Mouse (Mus musculus): ENCODE measurements around the gene Parvg. TPM values are rescaled to one million over a fixed set of nuclear protein-coding genes. Genes with fewer than 3 reads are reported as not detected.
"Not testable (repeated sequence)": the region's sequence is repeated elsewhere in the genome, so short reads cannot be mapped to it uniquely, and the experiment has no call there.

Gene Parvg
- 2.9 and 5.4 TPM in 2 replicates for polyA plus RNA-seq (2015; fragmentation: Nextera tagmentation; extraction: Ambion mirVana)

DNA sequence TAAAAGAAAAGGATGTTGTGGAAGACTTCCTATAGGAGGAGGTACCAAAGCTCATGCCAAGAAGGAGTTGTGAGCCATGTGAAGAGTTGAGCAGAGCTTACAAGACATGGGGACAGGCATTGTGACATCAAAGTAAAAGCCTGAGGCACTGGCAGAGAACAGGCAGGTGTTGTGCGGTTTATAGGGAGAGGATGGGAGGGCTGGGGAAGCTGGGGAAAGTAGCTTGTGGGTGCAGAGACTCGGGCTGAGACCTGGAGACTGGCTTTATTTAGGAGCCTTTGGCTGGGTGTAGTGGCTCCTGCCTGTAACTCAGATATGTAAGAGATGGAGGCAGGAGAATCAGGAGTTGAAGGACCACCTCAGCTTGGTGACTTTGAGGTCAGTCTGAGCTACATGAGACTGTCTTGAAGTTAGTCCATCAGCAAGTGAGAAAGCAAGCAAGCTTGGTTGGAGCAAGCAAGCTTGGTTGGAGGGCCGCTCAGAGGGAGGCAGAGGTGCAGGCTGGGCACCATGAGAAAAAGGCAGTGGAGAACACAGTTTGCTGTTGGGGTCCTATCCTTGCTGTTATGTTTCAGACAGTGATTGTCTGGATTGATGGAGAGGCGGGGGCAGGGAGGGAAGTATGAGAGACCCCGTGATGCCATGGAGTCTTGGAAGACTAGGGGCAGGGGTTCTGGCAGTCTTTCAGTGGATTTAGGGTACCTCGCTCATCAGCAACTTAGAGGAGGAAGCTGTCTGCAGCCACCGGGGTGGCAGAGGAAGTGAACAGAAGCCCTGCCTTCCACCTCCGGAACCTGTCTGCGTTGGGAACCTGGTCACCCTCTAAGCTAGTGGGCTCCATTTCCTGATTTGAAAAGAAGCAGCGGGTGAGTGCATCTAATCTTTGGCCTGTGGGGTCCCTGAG, at the start of gene Parvg:
TSS of gene Parvg (plus strand) at position 61 of the 904 bp plus-strand sequence.
- H3K27ac ChIP-seq: no peak within 1 kb of the TSS
- H3K9me3 ChIP-seq: no peaks in the 10 kb centered on the region
- H3K4me3 ChIP-seq: no peak within 1 kb of the TSS
- H3K27me3 ChIP-seq: no peaks in the 10 kb centered on the region
- no peak within 1 kb of the TSS for H3K4me2 ChIP-seq
- H3K4me1 ChIP-seq: no peaks in the 10 kb centered on the region
- no peak within 1 kb of the TSS for H3K9ac ChIP-seq
- ATAC-seq (ENCODE audit: borderline replicate concordance, extremely low read depth, low FRiP score, low TSS enrichment): no peak
- H3K36me3 ChIP-seq: no peaks in the 10 kb centered on the region
- WGBS: 74% methylated on average over 10 of the region's 10 CpGs

DNA sequence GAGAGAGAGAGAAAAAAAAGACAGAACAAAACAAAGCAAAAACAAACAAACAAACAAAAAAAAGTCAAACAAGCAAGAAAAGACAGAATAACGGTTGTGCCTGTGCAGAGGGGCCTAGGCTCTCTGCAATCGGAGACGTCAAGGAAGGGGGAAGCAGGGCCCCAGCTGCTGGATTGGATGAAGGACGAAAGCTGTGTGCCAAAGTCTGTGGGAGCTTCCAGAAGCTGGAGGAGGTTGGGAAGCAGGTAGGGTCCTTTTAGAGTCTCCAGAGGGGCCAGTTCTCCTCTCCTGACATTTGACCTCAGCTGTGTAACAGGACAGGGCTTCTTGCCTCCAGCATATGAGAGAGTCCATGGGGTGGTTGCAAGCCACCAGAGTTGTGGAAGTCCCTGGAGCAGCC, 47.8 kb upstream of the Parvg start:
- H3K9me3 ChIP-seq: no peaks in the 10 kb centered on the region
- H3K4me3 ChIP-seq: no peak overlapping the region
- no peaks in the 10 kb centered on the region for H3K4me1 ChIP-seq
- 76% methylated on average over 4 of the region's 4 CpGs for WGBS
- H3K36me3 ChIP-seq: no peaks in the 10 kb centered on the region
- H3K9ac ChIP-seq: no peak overlapping the region
- ATAC-seq (ENCODE audit: borderline replicate concordance, extremely low read depth, low FRiP score, low TSS enrichment): no peak
- no peak overlapping the region for H3K27ac ChIP-seq
- H3K27me3 ChIP-seq: no peaks in the 10 kb centered on the region
- no peak overlapping the region for H3K4me2 ChIP-seq

DNA sequence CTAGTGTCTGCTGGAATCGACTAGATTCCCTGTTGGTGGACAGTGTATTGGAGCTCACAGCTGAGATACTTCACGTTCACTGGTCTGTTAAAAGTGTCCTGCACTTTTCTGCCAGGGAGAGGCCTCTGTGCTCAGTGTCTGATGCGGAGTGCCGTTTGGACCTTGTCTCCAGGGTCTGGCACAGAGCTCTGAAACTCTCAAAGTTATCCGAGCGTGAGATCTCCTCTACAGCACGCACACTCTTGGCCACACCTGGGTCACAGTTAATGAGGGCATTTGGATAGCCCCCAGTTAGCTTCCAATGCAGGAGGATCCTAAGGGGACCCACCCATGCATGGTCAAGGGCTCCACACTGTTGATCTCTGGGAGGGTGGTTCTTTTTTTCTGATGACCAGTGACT, 45.7 kb upstream of the Parvg start:
- no peak overlapping the region for H3K27ac ChIP-seq
- no peak overlapping the region for H3K9ac ChIP-seq
- no peaks in the 10 kb centered on the region for H3K27me3 ChIP-seq
- no peaks in the 10 kb centered on the region for H3K4me1 ChIP-seq
- WGBS: 78% methylated on average over 7 of the region's 7 CpGs
- no peak overlapping the region for H3K4me3 ChIP-seq
- no peak overlapping the region for H3K4me2 ChIP-seq
- no peaks in the 10 kb centered on the region for H3K36me3 ChIP-seq
- no peak for ATAC-seq (ENCODE audit: borderline replicate concordance, extremely low read depth, low FRiP score, low TSS enrichment)
- H3K9me3 ChIP-seq: no peaks in the 10 kb centered on the region

DNA sequence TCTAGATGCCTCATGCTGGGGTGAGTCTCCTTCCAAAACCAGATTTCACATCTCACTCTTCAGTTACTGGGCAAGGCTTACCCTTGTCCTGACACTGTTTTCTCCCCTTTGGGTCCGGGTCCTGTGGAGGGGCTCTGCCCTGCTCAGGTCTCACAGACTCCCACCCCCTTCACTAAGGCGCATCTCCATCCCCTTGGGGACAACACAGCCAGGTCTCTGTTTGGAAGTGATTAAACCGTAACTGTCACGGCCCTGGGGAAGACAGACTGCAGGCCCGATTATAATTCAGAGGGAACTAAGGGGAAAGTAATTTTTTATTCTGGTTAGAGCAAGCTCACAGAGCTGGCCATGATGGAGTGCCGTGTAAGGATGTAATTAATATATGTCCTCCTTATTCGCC, 45.2 kb upstream of the Parvg start:
- no peak overlapping the region for H3K27ac ChIP-seq
- H3K9ac ChIP-seq: no peak overlapping the region
- no peaks in the 10 kb centered on the region for H3K36me3 ChIP-seq
- no peaks in the 10 kb centered on the region for H3K9me3 ChIP-seq
- H3K4me3 ChIP-seq: no peak overlapping the region
- 63% methylated on average over 7 of the region's 7 CpGs for WGBS
- no peaks in the 10 kb centered on the region for H3K4me1 ChIP-seq
- no peak for ATAC-seq (ENCODE audit: borderline replicate concordance, extremely low read depth, low FRiP score, low TSS enrichment)
- no peaks in the 10 kb centered on the region for H3K27me3 ChIP-seq
- H3K4me2 ChIP-seq: no peak overlapping the region

DNA sequence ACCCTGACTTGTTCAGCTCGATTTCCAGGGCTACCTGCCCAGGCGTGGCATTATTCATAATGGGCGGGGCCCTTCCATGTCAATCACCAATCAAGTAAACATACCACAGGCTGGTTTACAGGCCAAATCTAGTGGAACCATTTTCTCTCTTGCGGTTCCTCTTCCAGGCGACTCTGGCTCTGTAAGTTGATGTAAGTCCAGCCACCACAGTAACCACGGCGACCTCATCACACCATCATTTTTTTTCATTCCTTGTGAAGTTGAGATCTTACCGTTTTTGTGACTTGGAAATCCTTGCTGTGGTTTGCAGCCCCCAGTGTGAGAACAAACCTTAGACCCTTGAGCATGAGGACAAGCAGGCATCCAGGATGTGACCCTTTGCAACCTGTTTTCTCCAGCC, 43.5 kb upstream of the Parvg start:
- H3K36me3 ChIP-seq: no peaks in the 10 kb centered on the region
- H3K27me3 ChIP-seq: no peaks in the 10 kb centered on the region
- no peaks in the 10 kb centered on the region for H3K4me1 ChIP-seq
- H3K4me3 ChIP-seq: no peak overlapping the region
- no peak for ATAC-seq (ENCODE audit: borderline replicate concordance, extremely low read depth, low FRiP score, low TSS enrichment)
- no peaks in the 10 kb centered on the region for H3K9me3 ChIP-seq
- WGBS: 77% methylated on average over 8 of the region's 8 CpGs
- no peak overlapping the region for H3K4me2 ChIP-seq
- H3K27ac ChIP-seq: no peak overlapping the region
- H3K9ac ChIP-seq: no peak overlapping the region

DNA sequence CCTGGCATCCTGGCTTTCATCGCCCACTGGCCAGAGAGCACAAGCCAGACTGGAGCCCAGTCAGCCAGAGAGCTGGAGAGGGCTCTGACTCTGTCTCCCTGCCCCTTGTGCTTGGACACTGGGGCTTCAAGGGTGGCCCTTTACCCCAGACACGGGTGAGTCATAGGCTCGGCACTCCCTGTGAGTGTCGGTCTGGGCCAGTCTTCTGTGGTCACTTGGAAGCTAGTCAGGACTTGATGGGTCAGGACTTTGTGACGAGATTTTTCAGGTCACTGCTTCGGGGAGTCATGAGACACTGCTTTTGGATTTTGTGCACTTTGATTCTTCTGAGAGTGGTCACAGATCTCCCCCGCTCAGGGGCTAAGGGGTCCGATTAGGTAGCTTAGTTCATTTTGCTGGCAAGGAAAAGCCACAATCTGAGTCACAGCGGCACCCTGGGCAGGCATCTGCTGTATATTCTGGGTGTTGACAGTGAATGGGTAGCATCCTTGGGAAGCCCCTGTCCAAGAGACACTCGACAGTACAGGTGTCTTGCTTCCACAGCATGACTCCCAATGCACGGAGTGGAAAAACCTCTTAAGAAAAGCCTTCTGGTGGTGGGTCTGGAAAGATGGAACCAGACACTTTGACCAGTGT, 43.0 kb upstream of the Parvg start:
- H3K9ac ChIP-seq: no peak overlapping the region
- no peaks in the 10 kb centered on the region for H3K9me3 ChIP-seq
- no peaks in the 10 kb centered on the region for H3K36me3 ChIP-seq
- WGBS: 76% methylated on average over 11 of the region's 11 CpGs
- H3K27me3 ChIP-seq: no peaks in the 10 kb centered on the region
- H3K4me3 ChIP-seq: no peak overlapping the region
- no peaks in the 10 kb centered on the region for H3K4me1 ChIP-seq
- H3K27ac ChIP-seq: no peak overlapping the region
- no peak for ATAC-seq (ENCODE audit: borderline replicate concordance, extremely low read depth, low FRiP score, low TSS enrichment)
- H3K4me2 ChIP-seq: no peak overlapping the region

DNA sequence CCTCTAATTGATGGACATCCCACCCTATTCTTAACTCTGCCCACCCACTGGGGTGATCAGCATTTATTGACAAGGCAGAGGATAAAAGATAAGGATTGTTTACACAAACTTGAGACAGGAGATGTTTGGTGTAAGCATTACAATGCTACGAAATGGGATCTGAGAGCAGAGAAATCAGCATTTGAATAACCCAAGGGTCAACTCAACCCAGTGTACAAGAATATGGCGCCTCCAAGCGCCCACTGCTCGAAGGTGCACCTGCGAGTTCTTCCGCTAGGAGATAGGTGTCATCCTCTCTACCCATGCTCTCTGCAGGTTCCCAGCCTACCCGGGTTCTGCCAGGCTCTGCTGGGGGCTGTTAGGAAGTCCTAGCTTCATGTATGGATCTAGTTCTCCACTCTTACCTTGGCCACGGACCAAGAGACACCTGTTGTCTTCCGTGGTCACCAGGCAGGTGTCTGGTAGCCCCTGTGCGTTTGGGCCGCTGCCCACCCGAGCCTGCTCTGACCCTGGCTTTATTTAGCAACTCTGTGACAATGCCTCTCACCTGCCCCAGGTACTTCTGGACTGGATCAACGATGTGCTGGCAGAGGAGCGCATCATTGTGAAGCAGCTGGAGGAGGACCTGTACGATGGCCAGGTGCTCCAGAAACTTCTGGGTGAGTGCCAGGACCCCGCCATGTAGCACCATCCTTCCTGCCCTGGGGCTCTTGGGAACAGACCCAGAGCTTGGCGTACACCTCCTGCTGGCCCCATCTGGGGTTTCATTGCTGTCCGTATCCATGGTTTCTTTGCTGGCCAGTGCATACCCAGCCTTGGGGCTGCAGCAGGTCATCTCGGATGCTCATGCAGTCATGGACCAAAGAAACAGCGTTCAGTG, 41.4 kb upstream of the Parvg start:
- 61% methylated on average over 20 of the region's 20 CpGs for WGBS
- Histone ChIP-seq H3K27me3 (no peaks in the 10 kb centered on the region), H3K9me3 (no peaks in the 10 kb centered on the region), H3K9ac (no peak overlapping the region), H3K4me1 (no peaks in the 10 kb centered on the region), H3K4me3 (no peak overlapping the region), H3K27ac (no peak overlapping the region), H3K4me2 (no peak overlapping the region), H3K36me3 (no peaks in the 10 kb centered on the region)
- ATAC-seq (ENCODE audit: borderline replicate concordance, extremely low read depth, low FRiP score, low TSS enrichment): no peak

DNA sequence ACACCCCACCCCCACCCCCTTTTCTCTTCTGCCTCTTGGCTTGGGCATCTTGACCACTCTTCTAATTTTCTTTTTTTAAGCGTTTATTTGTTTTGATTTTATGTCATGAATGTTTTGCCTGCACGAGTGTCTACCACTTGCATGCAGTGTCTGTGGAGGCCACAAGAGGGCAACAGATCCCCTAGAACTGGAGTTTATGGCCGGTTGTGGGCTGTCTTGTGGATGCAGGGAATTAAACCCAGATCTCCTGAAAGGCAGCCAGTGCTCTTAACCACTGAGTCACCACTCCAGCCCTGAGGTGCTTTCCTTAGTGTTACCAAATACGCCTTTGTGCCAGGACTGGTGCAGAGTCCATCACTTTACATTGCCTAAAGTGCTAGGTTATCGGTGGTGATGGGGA, 39.8 kb upstream of the Parvg start:
- WGBS: 60% methylated on average over 5 of the region's 5 CpGs
- Histone ChIP-seq H3K4me2 (no peak overlapping the region), H3K4me1 (no peaks in the 10 kb centered on the region), H3K27me3 (no peaks in the 10 kb centered on the region), H3K36me3 (no peaks in the 10 kb centered on the region), H3K27ac (no peak overlapping the region), H3K9me3 (no peaks in the 10 kb centered on the region), H3K9ac (no peak overlapping the region), H3K4me3 (no peak overlapping the region)
- no peak for ATAC-seq (ENCODE audit: borderline replicate concordance, extremely low read depth, low FRiP score, low TSS enrichment)

DNA sequence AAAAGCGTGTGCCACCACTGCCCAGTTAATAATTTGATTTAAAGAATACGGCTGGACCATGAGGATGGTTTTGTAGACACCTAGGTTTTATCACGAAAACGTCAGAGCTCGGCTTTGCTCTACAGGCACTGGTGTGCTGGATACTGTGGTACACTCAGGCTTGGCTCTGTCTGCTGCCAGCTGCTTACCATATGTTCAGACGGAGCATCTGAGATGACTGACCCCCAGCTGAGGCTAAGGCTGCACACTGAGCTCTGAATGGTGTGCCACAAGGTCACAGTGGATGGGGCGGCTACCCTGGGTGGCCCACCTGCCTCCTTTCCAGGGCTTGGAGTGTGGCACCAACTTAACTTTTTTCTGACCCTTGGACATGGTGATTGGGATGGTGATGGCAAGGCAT, 38.4 kb upstream of the Parvg start:
- H3K4me3 ChIP-seq: no peak overlapping the region
- no peaks in the 10 kb centered on the region for H3K27me3 ChIP-seq
- H3K27ac ChIP-seq: no peak overlapping the region
- ATAC-seq (ENCODE audit: borderline replicate concordance, extremely low read depth, low FRiP score, low TSS enrichment): no peak
- H3K9ac ChIP-seq: no peak overlapping the region
- no peaks in the 10 kb centered on the region for H3K36me3 ChIP-seq
- no peaks in the 10 kb centered on the region for H3K9me3 ChIP-seq
- no peaks in the 10 kb centered on the region for H3K4me1 ChIP-seq
- H3K4me2 ChIP-seq: no peak overlapping the region
- 72% methylated on average over 7 of the region's 7 CpGs for WGBS

DNA sequence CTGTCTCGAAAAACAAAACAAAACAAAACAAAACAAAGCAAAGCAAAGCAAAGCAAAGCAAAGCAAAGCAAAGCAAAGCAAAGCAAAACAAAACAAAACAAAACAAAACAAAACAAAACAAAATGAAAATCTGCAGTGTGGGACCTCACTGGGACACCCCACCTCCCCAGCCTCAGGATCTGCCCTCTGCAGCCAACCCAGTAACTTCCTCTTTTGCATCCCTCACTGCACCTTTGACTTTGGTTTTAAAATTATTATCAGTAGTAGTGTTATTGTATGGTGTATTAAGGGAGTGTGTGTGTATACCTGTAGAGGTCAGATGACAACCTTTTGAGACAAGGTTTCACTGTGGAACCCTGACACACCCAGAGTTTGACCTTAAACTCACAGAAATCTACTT, 34.9 kb upstream of the Parvg start:
- H3K9me3 ChIP-seq; H3K4me1 ChIP-seq; H3K4me2 ChIP-seq; H3K9ac ChIP-seq; ATAC-seq (ENCODE audit: borderline replicate concordance, extremely low read depth, low FRiP score, low TSS enrichment); H3K36me3 ChIP-seq; H3K27ac ChIP-seq; H3K4me3 ChIP-seq; H3K27me3 ChIP-seq: not testable (repeated sequence)
- 88% methylated on average over 1 of the region's 1 CpGs for WGBS

DNA sequence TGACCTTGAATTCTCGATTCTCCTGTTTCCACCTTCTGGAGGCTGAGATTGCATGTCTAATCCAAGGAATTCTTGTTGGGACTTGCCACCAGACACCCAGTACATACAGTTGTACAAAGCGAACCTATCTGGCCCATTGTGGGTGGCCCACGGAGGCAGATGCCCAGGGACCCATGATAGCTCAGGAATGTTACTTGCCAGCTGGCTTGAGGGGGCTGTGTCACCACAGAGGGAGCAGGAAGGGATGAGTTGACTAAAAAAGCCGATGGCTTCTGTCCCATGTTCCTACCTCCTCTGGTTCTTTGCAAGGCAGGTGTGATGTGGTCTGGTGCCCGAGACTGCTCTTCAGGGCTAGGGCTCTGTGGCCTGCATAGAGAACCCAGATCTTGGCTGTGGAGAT, 32.7 kb upstream of the Parvg start:
- WGBS: 85% methylated on average over 5 of the region's 5 CpGs
- Histone ChIP-seq H3K36me3 (no peaks in the 10 kb centered on the region), H3K4me3 (no peak overlapping the region), H3K4me1 (no peaks in the 10 kb centered on the region), H3K9me3 (no peaks in the 10 kb centered on the region), H3K27me3 (no peaks in the 10 kb centered on the region), H3K27ac (no peak overlapping the region), H3K4me2 (no peak overlapping the region), H3K9ac (no peak overlapping the region)
- ATAC-seq (ENCODE audit: borderline replicate concordance, extremely low read depth, low FRiP score, low TSS enrichment): no peak

DNA sequence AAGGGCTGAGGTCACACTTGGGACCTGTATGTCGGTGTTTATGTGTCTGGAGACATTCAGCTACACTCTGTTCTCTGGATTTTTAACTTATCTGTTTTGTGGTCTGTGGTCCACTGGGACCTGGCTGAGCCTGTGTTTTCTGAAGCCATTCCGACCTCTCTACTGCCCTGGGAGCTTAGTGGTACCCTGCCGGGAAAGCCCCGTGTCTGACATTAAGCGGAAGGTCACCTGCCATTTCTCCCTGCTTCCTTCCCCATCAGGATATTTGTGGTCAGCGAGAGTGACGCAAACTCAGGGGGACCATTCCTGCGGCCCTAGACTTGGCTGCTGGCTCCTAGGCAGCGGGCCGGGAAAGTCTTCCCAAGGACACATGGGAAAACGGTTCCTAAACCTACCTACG, 30.2 kb upstream of the Parvg start:
- ATAC-seq (ENCODE audit: borderline replicate concordance, extremely low read depth, low FRiP score, low TSS enrichment): no peak

More for the DNA sequence above, 30.2 kb upstream of the Parvg start:
- H3K4me1 ChIP-seq: no peaks in the 10 kb centered on the region
- 79% methylated on average over 12 of the region's 12 CpGs for WGBS
- H3K9ac ChIP-seq: no peak overlapping the region
- no peak overlapping the region for H3K4me2 ChIP-seq
- H3K36me3 ChIP-seq: no peaks in the 10 kb centered on the region
- H3K27ac ChIP-seq: no peak overlapping the region
- no peak overlapping the region for H3K4me3 ChIP-seq
- no peaks in the 10 kb centered on the region for H3K27me3 ChIP-seq
- no peaks in the 10 kb centered on the region for H3K9me3 ChIP-seq
